In genomic region chr10:126708730-126709129, GRCm38 (mm10) we compare ENCODE assay signal across 14 mouse cellular contexts.
DNase-seq lines count a peak whose midpoint lies in the region.
"Had no signal": no experiment of that assay in that cellular context is flagged by ENCODE, and none has a peak within 500 bp of the region (broad histone marks: within the 10 kb centered on the region; RNA-seq: fewer than 3 reads in every experiment).

No protein-coding gene starts in this region.

- peak; percentile 66 to 74 for DNase-seq in cerebellum, postnatal 10 days
- DNase-seq in cerebellum, adult 18-20 months, result no peak
- DNase-seq in layer of hippocampus, adult 11-12 months (ENCODE audit: low spot score), result peak; percentile 8
- DNase-seq in layer of hippocampus, adult 8-10 months (ENCODE audit: low spot score in 2 of 2), result no peak
- DNase-seq in retina, postnatal 1 day, result peak; percentile 21
- DNase-seq in retina, embryonic 14.5 days (ENCODE audit: low spot score), result no peak
- peak; percentile 30 for DNase-seq in right cerebral cortex, postnatal 4 days
- DNase-seq in kidney, postnatal 10 days, result no peak
- DNase-seq: adrenal gland, postnatal 10 days; cerebellum, postnatal 36 days; gastrocnemius, postnatal 36 days; heart, postnatal 14 days; lung, postnatal 36 days; thymus, postnatal 4 days had no signal

Comparison
In these comparisons a context has a peak if more than half of its experiments do, and no peak if none do; other contexts are left out.
1. DNase-seq: peak in cerebellum, postnatal 10 days (2 of 2), layer of hippocampus, adult 11-12 months (single experiment), retina, postnatal 1 day (single experiment) and right cerebral cortex, postnatal 4 days (single experiment); none in cerebellum, adult 18-20 months (0 of 2), layer of hippocampus, adult 8-10 months (0 of 2), retina, embryonic 14.5 days (single experiment) and kidney, postnatal 10 days (single experiment).